Mouse (Mus musculus): Measurements from ENCODE around the gene Rac2.

DNA sequence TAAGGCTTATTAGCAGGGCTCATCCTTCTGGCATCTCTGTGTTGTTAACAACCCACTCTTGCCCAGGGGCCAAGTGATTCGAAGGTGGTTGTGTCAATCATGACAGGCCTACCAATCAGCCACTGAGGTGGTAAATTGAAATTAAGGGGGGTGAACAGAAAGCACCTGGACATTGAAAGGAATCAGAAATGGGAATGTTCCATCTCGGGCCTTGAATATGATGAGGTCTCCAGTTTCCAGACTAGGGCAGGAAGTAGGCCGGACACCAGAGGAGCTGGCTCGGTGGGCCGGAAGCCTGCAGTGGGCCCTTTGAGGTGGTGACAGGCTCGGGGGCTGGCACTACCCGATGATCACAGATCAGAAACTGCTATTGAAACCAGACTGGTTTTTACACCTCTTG is 44.6 kb downstream of the Rac2 start:
- no peak for TF ChIP-seq CTCF (IDR thresholded peaks at IDR 0.05; ENCODE audit: insufficient read depth, low read depth, low read length)
- TF ChIP-seq POLR2A (IDR thresholded peaks at IDR 0.05; ENCODE audit: insufficient read depth, low read depth, low read length): no peak
